Mouse (Mus musculus) brain, embryonic 14.5 days (tissue): ENCODE results near the gene Mroh8.

Source experiments
- CTCF ChIP-seq: fragments of 200-500 bp; IDR thresholded peaks from 2 replicates; pipeline ENCODE4 v1.5.1; 2012; ENCODE audit warnings: inconsistent platforms, mild to moderate bottlenecking, moderate library complexity, borderline replicate concordance; ENCODE audit not compliant: insufficient read depth, insufficient read length; ENCODE audit errors: extremely low read depth
- POLR2A ChIP-seq: fragments of 200-500 bp; IDR thresholded peaks from 2 replicates; pipeline ENCODE4 v1.6.1; 2012; ENCODE audit warnings: mild to moderate bottlenecking, inconsistent platforms, borderline replicate concordance; ENCODE audit not compliant: poor library complexity, insufficient read depth, insufficient read length, severe bottlenecking; ENCODE audit errors: extremely low read depth

GRCm38 (mm10) chr2:157315486-157315885, 36.1 kb upstream of the Mroh8 start:
- TF ChIP-seq CTCF, result no peak
- TF ChIP-seq POLR2A, result no peak
